Mouse (Mus musculus): ENCODE data around the gene Arpc5l.
"Not testable (repeated sequence)": the region's sequence is repeated elsewhere in the genome, so short reads cannot be mapped to it uniquely, and the experiment has no call there.

Gene Arpc5l

GRCm38 (mm10) chr2:38999910-39000586 is 5.1 kb upstream of the Arpc5l start:
- no peak for DNase-seq (ENCODE audit: low read depth, low spot score)

GRCm38 (mm10) chr2:39000587-39000919 is 4.6 kb upstream of the Arpc5l start:
- DNase-seq (ENCODE audit: low read depth, low spot score), result no peak

- DNase-seq (ENCODE audit: low read depth, low spot score), result no peak
Measured at GRCm38 (mm10) chr2:39001866-39002265, 3.3 kb upstream of the Arpc5l start.

GRCm38 (mm10) chr2:39003106-39003505 is 2.0 kb upstream of the Arpc5l start:
- DNase-seq (ENCODE audit: low read depth, low spot score), result no peak

GRCm38 (mm10) chr2:39003512-39003911 is 1.6 kb upstream of the Arpc5l start:
- DNase-seq (ENCODE audit: low read depth, low spot score), result no peak

- DNase-seq (ENCODE audit: low read depth, low spot score), result peak; percentile 74
Measured at GRCm38 (mm10) chr2:39004372-39004771, 776 bp upstream of the Arpc5l start.

- peak; percentile 70 for DNase-seq (ENCODE audit: low read depth, low spot score)
Measured at GRCm38 (mm10) chr2:39005574-39006079, 479 bp downstream of the Arpc5l start, which contains the start of gene Rpl35. Gene Rpl35, minus strand, starts transcription at chr2:39005624.

- no peak for DNase-seq (ENCODE audit: low read depth, low spot score)
Measured at GRCm38 (mm10) chr2:39006149-39006730, 1.1 kb downstream of the Arpc5l start.

GRCm38 (mm10) chr2:39007865-39008264 is 2.7 kb downstream of the Arpc5l start:
- DNase-seq (ENCODE audit: low read depth, low spot score), result peak; percentile 94

GRCm38 (mm10) chr2:39008350-39008851 is 3.3 kb downstream of the Arpc5l start:
- peak; percentile 56 for DNase-seq (ENCODE audit: low read depth, low spot score)

- DNase-seq (ENCODE audit: low read depth, low spot score), result peak; percentile 87
Measured at GRCm38 (mm10) chr2:39008954-39009365, 3.8 kb downstream of the Arpc5l start.

GRCm38 (mm10) chr2:39010144-39010543 is 5.0 kb downstream of the Arpc5l start:
- not testable (repeated sequence) for DNase-seq (ENCODE audit: low read depth, low spot score)

- no peak for DNase-seq (ENCODE audit: low read depth, low spot score)
Measured at GRCm38 (mm10) chr2:39011264-39011663, 6.1 kb downstream of the Arpc5l start.

GRCm38 (mm10) chr2:39011971-39012370 is 6.8 kb downstream of the Arpc5l start:
- DNase-seq (ENCODE audit: low read depth, low spot score), result no peak

- DNase-seq (ENCODE audit: low read depth, low spot score), result no peak
Measured at GRCm38 (mm10) chr2:39012768-39013279, 7.7 kb downstream of the Arpc5l start.

- DNase-seq (ENCODE audit: low read depth, low spot score), result no peak
Measured at GRCm38 (mm10) chr2:39016581-39016980, 11.4 kb downstream of the Arpc5l start.

- DNase-seq (ENCODE audit: low read depth, low spot score), result no peak
Measured at GRCm38 (mm10) chr2:39020004-39020403, 14.9 kb downstream of the Arpc5l start.

- no peak for DNase-seq (ENCODE audit: low read depth, low spot score)
Measured at GRCm38 (mm10) chr2:39031611-39032010, 26.5 kb downstream of the Arpc5l start.

- no peak for DNase-seq (ENCODE audit: low read depth, low spot score)
Measured at GRCm38 (mm10) chr2:39040215-39040614, 35.1 kb downstream of the Arpc5l start.

GRCm38 (mm10) chr2:39048515-39048914 is 43.4 kb downstream of the Arpc5l start:
- no peak for DNase-seq (ENCODE audit: low read depth, low spot score)

- no peak for DNase-seq (ENCODE audit: low read depth, low spot score)
Measured at GRCm38 (mm10) chr2:39064687-39065399, 59.7 kb downstream of the Arpc5l start.
